Mouse (Mus musculus) lung, postnatal 0 days (tissue): ENCODE measurements at regions not wholly inside any gene's neighbourhood (a gene's known extent, or its start where the extent isn't known, plus 50 kb on each side); places are given as distances from the start of the nearest gene placed in this dataset.

Experiments used
- ATAC-seq: fragments of 200-750 bp; cut with Nextera tagmentation; 2 replicates; pipeline ENCODE4 v1.8.0; 2017; ENCODE audit warnings: moderate library complexity
- DNase-seq: peaks from one replicate; pipeline ENCODE4 v3.0.0-alpha.2; 2016; ENCODE audit warnings: low spot score
- H3K27ac ChIP-seq: fragments of 300-500 bp; sonication (generic); 2 replicates; pipeline ENCODE4 v1.5.1; 2014; ENCODE audit warnings: antibody characterized with exemption, mild to moderate bottlenecking, low read length, mixed read lengths
- H3K27me3 ChIP-seq: fragments of 300-500 bp; sonication (generic); replicated peaks from 2 replicates; pipeline ENCODE4 v1.6.1; 2014; ENCODE audit warnings: low read length, mixed read lengths; ENCODE audit not compliant: insufficient read depth
- H3K36me3 ChIP-seq: fragments of 300-500 bp; sonication (generic); 2 replicates; pipeline ENCODE4 v1.6.1; 2014; ENCODE audit warnings: low read length, mixed read lengths; ENCODE audit not compliant: insufficient read depth
- H3K4me1 ChIP-seq: fragments of 300-500 bp; sonication (generic); 2 replicates; pipeline ENCODE4 v1.6.1; 2014; ENCODE audit warnings: antibody characterized with exemption, low read depth, low read length, mixed read lengths; ENCODE audit not compliant: insufficient read depth
- H3K4me2 ChIP-seq: fragments of 300-500 bp; sonication (generic); replicated peaks from 2 replicates; pipeline ENCODE4 v1.6.1; 2014; ENCODE audit warnings: low read depth, mild to moderate bottlenecking, low read length, moderate library complexity, mixed read lengths
- H3K4me3 ChIP-seq: fragments of 300-500 bp; sonication (generic); 2 replicates; pipeline ENCODE4 v1.5.1; 2014; ENCODE audit warnings: low read depth, low read length
- H3K9ac ChIP-seq: fragments of 300-500 bp; sonication (generic); replicated peaks from 2 replicates; pipeline ENCODE4 v1.6.1; 2014; ENCODE audit warnings: low read depth, mild to moderate bottlenecking
- H3K9me3 ChIP-seq: fragments of 300-500 bp; sonication (generic); 2 replicates; pipeline ENCODE4 v1.6.1; 2016; ENCODE audit warnings: low read length, mixed read lengths
- CTCF ChIP-seq: IDR thresholded peaks from 2 replicates; pipeline ENCODE4 v1.5.1; 2016; ENCODE audit warnings: antibody characterized with exemption, mild to moderate bottlenecking
- EP300 ChIP-seq: IDR thresholded peaks from 2 replicates; pipeline ENCODE4 v1.6.1; 2016; ENCODE audit warnings: antibody characterized with exemption, mild to moderate bottlenecking, control low read depth
- WGBS: fragments of 180-500 bp; shearing (Covaris S2); extraction: QIAGEN DNeasy Blood & Tissue Kit; methylation state at CpG from one replicate; pipeline ENCODE4 v1.1.7; 2014; 5-methylcytosine and 5-hydroxymethylcytosine counted together

GRCm38 (mm10) chr2:166324954-166325353 is 169.5 kb upstream of the Sulf2 start:
- H3K4me3 ChIP-seq = no peak overlapping the region
- ATAC-seq = no peak
- no peaks in the 10 kb centered on the region for H3K4me1 ChIP-seq
- no peak overlapping the region for H3K9ac ChIP-seq
- H3K4me2 ChIP-seq = no peak overlapping the region
- no peak for TF ChIP-seq CTCF
- TF ChIP-seq EP300 = no peak
- 34% methylated on average over 3 of the region's 3 CpGs for WGBS
- DNase-seq = no peak
- H3K27me3 ChIP-seq = no peaks in the 10 kb centered on the region
- no peak overlapping the region for H3K27ac ChIP-seq
- no peaks in the 10 kb centered on the region for H3K9me3 ChIP-seq
- H3K36me3 ChIP-seq = no peaks in the 10 kb centered on the region

DNA sequence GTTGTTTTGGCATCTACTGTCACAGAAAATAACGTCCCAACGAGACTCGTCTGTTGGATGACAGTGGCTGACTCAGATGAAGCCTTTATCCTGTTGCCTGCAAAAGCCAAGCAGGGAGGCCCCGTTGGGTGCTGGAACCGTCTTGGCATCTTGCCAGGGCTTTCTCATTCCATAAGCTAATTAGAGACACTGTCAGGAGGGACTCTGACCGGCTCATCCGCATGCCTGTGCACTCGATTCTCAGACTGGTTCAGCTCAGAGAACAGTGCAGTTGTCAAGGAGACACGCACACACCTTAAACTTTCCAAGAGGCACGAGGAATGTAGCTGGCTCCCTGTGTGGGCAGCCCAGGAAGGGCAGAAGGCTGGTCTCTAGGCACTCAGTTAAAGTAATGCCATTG is 169.0 kb upstream of the Sulf2 start:
- TF ChIP-seq CTCF (no peak), EP300 (no peak)
- Histone ChIP-seq H3K4me1 (no peaks in the 10 kb centered on the region), H3K27ac (no peak overlapping the region), H3K9ac (no peak overlapping the region), H3K4me3 (no peak overlapping the region), H3K36me3 (no peaks in the 10 kb centered on the region), H3K27me3 (no peaks in the 10 kb centered on the region), H3K9me3 (no peaks in the 10 kb centered on the region), H3K4me2 (no peak overlapping the region)
- ATAC-seq (peak; percentile 63), DNase-seq (peak; percentile 37)
- WGBS = 20% methylated on average over 10 of the region's 10 CpGs

- H3K27me3 ChIP-seq = no peaks in the 10 kb centered on the region
- no peak overlapping the region for H3K4me2 ChIP-seq
- 61% methylated on average over 6 of the region's 6 CpGs for WGBS
- no peaks in the 10 kb centered on the region for H3K9me3 ChIP-seq
- H3K9ac ChIP-seq = no peak overlapping the region
- H3K27ac ChIP-seq = no peak overlapping the region
- DNase-seq = no peak
- H3K4me1 ChIP-seq = no peaks in the 10 kb centered on the region
- no peak for TF ChIP-seq CTCF
- no peak for TF ChIP-seq EP300
- no peaks in the 10 kb centered on the region for H3K36me3 ChIP-seq
- ATAC-seq = no peak
- H3K4me3 ChIP-seq = no peak overlapping the region
These were observed 167.2 kb upstream of the Sulf2 start for GRCm38 (mm10) chr2:166322668-166323043.

GRCm38 (mm10) chr2:166321992-166322667 is 166.7 kb upstream of the Sulf2 start:
- ATAC-seq = no peak
- H3K4me1 ChIP-seq = no peaks in the 10 kb centered on the region
- H3K9me3 ChIP-seq = no peaks in the 10 kb centered on the region
- TF ChIP-seq CTCF (no peak), EP300 (no peak)
- no peaks in the 10 kb centered on the region for H3K27me3 ChIP-seq
- H3K4me2 ChIP-seq = no peak overlapping the region
- WGBS = 72% methylated on average over 6 of the region's 6 CpGs
- H3K9ac ChIP-seq = no peak overlapping the region
- H3K4me3 ChIP-seq = no peak overlapping the region
- DNase-seq = no peak
- no peak overlapping the region for H3K27ac ChIP-seq
- no peaks in the 10 kb centered on the region for H3K36me3 ChIP-seq

GRCm38 (mm10) chr2:166316409-166316916 is 161.0 kb upstream of the Sulf2 start:
- Histone ChIP-seq H3K9me3 (no peaks in the 10 kb centered on the region), H3K4me3 (no peak overlapping the region), H3K36me3 (no peaks in the 10 kb centered on the region), H3K9ac (no peak overlapping the region), H3K27me3 (no peaks in the 10 kb centered on the region; the same call in none of the 2 replicates), H3K4me1 (no peaks in the 10 kb centered on the region), H3K4me2 (no peak overlapping the region), H3K27ac (no peak overlapping the region)
- TF ChIP-seq EP300 (no peak), CTCF (no peak)
- DNase-seq (no peak), ATAC-seq (no peak)
- WGBS = 54% methylated on average over 10 of the region's 10 CpGs

DNA sequence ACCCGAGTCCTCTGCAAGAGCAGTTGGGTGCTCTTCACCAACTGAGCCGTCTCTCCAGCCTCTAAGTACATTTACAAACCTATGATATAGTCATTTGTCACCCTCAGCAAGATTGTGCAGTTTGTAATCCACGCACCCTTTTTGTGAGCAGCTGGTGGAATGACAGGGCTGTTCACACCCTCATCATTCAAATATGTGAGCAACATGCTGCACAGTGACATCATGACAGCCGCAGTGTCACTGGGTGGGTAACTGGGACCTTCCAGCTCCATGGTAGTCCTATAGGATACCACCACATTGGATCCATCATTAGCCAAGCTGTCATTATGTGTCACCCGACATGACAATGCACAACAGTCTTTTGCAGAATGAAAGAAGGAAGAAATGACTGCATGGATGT is 155.0 kb upstream of the Sulf2 start:
- Histone ChIP-seq H3K27me3 (peaks cover 5% of the 10 kb centered on the region; the same call in 1 of the 2 replicates), H3K9me3 (no peaks in the 10 kb centered on the region)
- 64% methylated on average over 5 of the region's 5 CpGs for WGBS

More for the DNA sequence above, 155.0 kb upstream of the Sulf2 start:
- no peak for DNase-seq
- Histone ChIP-seq H3K4me3 (no peak overlapping the region), H3K9ac (no peak overlapping the region), H3K4me1 (no peaks in the 10 kb centered on the region), H3K27ac (no peak overlapping the region), H3K4me2 (no peak overlapping the region), H3K36me3 (no peaks in the 10 kb centered on the region)
- ATAC-seq = no peak
- TF ChIP-seq CTCF (no peak), EP300 (no peak)
